Mouse (Mus musculus) brain, embryonic 14.5 days (tissue): ENCODE measurements at regions not wholly inside any gene's neighbourhood (a gene's known extent, or its start where the extent isn't known, plus 50 kb on each side); places are given as distances from the start of the nearest gene placed in this dataset.

Experiments
- DNase-seq: peaks from one replicate; pipeline ENCODE4 v3.0.0-alpha.2; 2011; ENCODE audit warnings: low read depth
- CTCF ChIP-seq: fragments of 200-500 bp; IDR thresholded peaks from 2 replicates; pipeline ENCODE4 v1.5.1; 2012; ENCODE audit warnings: inconsistent platforms, mild to moderate bottlenecking, moderate library complexity, borderline replicate concordance; ENCODE audit not compliant: insufficient read depth, insufficient read length; ENCODE audit errors: extremely low read depth
- POLR2A ChIP-seq: fragments of 200-500 bp; IDR thresholded peaks from 2 replicates; pipeline ENCODE4 v1.6.1; 2012; ENCODE audit warnings: mild to moderate bottlenecking, inconsistent platforms, borderline replicate concordance; ENCODE audit not compliant: poor library complexity, insufficient read depth, insufficient read length, severe bottlenecking; ENCODE audit errors: extremely low read depth

DNA sequence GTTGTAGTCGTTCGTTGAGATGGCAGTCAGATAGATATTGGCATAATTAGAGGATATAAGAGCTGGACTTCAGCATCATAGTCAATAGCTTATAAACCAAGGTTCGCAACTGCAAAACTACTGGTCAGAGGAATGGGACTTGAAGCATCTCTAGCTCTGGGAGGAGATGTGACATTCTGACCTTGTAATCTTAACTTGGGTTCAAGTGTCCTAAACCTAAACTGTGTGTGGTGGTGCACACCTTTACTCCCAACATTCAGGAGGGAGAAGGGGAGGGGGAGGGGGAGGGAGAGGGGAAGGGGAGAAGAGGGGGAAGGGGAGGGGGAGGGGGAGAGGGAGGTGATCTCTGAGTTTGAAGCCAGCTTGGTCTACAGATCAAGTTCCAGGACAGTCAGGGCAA lies 89.1 kb upstream of the Gnai1 start:
- no peak for DNase-seq
- no peak for TF ChIP-seq CTCF
- TF ChIP-seq POLR2A = no peak

DNA sequence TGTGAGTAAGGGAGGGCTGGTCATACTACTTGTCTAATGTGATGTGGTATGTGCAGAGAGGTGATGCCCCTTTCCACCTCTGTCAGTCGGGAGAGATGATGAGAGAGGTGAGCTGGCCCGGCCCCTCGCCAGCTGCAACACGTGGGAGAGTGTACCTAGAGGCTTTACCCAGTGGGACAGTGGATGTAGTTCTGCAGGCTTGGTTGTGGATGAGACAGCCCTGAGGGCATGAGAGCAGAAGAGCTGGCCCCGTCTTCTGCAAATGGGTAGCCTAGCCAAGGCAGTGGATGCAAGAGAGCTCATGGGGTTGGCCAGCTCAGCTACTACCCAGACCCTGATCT lies 88.1 kb upstream of the Gnai1 start:
- TF ChIP-seq CTCF (no peak), POLR2A (no peak)
- no peak for DNase-seq

DNA sequence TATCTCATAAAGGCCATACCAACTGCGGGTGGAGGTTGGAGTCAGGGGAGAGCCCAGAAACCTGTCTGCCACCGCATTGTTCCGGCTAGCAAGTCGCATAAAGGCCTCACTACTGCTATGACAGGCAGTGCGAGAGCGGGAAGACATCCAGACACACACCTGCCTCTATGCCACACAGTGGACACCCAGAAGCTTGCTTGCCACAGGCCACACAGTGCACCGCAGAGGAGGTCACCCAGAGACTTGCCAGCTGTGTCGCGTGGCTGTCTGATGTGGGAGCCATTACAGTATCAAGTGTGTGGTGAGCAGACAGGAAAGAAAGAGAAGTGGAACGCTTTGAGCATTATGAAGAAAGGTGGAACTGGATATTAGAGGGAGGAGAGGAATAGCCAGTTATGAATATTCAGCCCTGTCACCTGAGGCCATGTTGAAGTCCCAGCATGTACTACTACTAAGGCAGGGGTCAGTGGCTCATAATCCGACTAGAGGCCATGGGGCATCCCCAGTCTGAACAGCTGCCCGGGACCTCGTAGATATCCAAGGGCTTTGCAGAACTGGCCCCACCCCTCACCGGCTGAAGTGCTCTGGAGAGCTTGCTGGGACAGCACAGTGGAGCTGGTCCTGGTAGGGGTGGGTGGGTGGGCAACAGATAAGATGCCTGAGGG lies 87.6 kb upstream of the Gnai1 start:
- no peak for TF ChIP-seq CTCF
- TF ChIP-seq POLR2A = no peak

DNA sequence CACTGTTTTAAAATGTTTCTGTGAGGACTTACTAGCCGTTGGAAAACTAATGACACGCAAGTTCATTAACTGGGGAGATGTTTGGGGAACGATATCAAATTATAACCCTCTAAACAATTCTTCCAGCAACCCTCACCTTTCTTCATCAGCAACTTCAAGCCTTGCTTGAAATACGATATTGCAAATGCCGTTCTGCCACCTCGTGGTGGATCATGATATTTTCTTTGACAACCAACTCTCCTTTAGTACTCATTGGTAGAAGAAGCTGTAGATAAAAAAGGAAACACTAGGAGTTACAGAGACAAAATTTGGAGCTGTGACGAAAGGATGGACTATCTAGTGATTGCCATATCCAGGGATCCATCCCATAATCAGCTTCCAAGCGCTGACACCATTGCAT lies 85.8 kb upstream of the Gnai1 start:
- peak; percentile 93 for DNase-seq
- peak; percentile 66; the same call in 1 of the 2 replicates for TF ChIP-seq CTCF
- no peak for TF ChIP-seq POLR2A

More for the DNA sequence above, 87.6 kb upstream of the Gnai1 start:
- no peak for DNase-seq

DNA sequence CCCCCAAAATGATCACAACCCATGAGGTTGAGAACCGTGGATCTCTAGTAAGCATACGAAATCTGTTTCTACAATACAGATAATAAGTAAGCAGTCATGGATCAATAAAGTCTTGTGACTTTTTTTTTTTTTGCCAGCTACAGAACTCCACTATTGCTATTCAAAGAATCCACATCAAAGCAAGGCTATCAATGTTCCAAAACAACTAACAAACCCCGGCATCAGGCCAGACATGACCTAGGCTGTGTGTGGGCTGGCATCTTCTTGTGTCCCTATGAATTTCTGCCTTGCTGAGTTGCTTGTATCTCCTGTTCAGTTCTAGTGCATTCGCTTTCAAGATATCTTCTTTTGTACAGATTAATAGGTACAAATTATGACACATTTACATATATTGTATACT lies 79.8 kb upstream of the Gnai1 start:
- TF ChIP-seq POLR2A (no peak), CTCF (no peak)
- no peak for DNase-seq

DNA sequence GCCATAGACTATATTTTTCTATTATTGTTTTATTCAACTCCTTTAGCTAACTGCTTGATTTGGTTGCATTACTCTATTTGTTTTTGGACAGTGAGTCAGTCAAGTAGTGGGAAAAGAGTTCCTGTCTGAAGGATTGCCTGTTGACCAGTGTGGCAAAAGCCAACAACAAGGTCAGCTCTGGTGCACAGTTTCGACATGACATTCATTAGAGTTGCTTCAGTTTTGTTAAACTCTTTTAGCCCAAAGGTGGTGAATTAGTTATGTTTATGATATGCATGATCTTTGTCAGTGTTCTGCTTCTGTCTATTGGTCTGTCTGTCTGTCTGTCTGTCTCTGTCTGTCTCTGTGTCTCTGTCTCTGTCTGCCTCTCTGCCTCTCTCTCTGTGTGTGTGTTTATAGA lies 79.1 kb upstream of the Gnai1 start:
- no peak for TF ChIP-seq POLR2A
- no peak for TF ChIP-seq CTCF
- no peak for DNase-seq

DNA sequence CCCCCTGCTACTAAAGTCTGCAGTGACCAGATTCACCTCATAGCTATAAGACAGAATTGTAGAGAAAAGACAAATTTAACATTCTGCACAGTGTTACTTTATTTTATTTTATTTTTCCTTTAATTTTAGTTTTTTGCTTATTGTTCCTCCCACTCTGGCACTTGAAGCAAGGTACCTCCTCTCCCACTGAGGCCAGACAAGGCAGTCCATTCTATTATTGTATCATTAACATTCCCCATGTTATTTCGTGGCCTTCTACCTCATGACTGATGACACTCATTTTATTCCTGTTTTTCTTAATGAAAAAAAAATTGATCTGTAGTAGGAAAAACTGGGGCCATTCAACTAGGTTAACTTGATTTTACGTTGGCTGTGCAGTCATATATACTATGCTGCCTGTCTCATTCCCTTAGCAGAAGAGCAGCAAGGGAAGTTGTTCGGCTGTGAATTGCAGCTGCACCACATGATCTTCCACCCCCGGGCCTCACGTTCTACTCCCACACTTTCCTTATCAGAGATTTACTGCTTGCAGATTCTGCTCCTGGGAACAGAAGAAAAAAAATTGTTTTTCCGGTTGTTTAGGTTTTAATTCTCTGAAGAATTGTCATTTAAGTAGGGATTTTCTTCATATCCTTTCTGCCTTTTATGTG lies 76.1 kb upstream of the Gnai1 start:
- DNase-seq = peak; percentile 33
- TF ChIP-seq POLR2A (no peak), CTCF (no peak)

DNA sequence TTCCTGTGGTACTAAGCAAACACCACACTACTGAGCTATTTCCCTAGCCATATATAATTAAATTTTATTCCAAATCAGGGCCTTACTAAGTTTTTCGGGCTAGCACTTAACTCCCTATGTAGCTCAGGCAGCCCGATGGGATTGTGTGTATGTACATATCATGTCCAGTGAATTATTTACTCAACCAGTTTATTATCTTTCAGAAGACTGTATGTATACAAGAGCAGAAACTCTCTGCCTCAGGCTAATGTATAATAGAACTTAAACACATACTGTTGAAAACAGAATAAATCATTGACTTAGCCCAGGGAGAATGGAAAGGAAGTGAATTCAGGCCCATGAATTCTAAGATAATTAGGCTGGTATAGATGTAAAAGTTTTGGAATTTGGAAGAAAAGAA lies 74.1 kb upstream of the Gnai1 start:
- no peak for DNase-seq
- TF ChIP-seq POLR2A (no peak), CTCF (no peak)

DNA sequence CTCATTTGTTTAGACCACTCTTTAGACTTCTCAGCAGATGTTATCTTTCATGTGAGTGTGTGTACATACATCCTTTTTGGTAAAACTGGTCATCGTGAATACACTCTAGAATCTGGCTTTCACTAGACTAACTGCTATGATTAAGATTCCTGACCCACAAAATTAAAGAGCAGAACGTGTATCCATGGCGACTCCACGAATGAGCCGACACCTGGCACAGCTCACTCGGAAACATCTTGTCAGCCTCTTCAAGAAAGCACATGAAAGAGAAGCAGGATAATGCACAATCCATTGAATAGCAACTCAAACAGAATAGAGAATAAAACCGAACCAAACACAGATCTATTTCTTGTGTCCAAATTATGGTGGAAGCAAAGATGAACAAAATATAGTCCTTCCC lies 73.1 kb upstream of the Gnai1 start:
- no peak for TF ChIP-seq POLR2A
- no peak for TF ChIP-seq CTCF
- peak; percentile 48 for DNase-seq

DNA sequence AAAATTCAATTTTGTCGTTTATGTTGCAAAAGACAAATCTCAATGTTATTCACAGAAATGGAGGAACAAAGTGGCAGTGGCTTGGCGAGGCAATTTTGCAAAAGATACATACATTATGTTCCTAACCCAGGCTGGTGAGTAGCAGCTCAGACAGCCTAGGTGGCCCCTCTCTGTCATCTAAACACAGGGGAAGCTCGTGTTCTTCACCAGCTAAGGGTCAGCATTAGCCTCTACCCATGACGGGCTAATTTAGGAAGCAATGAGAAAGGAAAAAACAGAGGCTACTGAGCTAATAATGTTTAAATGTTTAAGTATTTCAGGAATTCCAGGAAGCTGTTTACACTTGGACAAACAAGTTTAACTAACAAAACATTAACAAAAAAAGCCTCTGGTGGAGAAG lies 64.9 kb upstream of the Gnai1 start:
- TF ChIP-seq POLR2A (no peak), CTCF (no peak)
- no peak for DNase-seq

DNA sequence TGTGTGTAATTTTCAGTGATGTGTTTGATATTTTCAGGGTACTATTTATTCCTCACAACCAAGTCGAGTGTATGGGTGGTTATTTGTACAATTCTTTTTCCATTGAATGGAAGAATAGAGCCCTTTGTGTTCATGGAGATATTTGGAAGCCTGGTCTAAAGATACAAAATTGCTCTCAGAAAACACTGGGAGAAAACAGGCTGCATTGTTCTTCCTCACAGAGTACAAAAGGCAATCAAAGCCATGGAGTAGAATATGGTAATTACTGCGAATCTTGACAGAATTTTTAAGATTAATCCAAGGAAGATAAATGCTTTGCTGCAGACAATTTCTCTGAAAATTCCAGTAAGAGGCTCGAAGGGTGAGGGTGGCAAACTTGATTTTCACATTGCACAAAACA lies 54.7 kb upstream of the Gnai1 start:
- TF ChIP-seq POLR2A = no peak
- no peak for TF ChIP-seq CTCF
- DNase-seq = peak; percentile 38
